Mouse (Mus musculus): ENCODE results near the gene Clec2e.

DNA sequence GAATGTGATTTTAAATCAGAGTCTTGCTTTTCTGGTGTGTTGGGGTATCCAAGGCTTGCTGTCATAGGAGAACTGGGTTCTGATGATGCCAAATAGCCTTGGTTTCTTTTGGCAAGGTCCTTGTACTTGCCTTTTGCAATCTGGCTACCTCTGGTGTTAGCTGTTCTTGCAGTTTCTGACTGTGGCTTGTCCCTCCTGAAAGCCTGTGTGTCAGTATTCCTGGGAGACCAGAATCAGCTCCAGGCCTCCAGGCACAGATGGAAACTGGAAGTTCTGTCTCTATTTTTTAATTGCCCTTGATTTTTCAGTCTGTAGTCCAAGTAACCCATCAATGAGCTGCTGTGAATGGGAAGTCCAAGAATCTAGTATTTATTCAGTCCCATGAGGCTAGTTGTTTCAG lies 26.1 kb upstream of the Clec2e start:
- no peak for TF ChIP-seq CTCF (IDR thresholded peaks at IDR 0.05; ENCODE audit: low read depth)
- TF ChIP-seq EP300 (IDR thresholded peaks at IDR 0.05; ENCODE audit: low read depth) = no peak
